Mouse (Mus musculus) CD4-positive, CD25-positive, alpha-beta regulatory T cell, adult 9 weeks (primary cell): ENCODE measurements around the gene Gm20888. TPM values are rescaled to one million over a fixed set of nuclear protein-coding genes. Genes with fewer than 3 reads are reported as not detected.

ENCODE experiments used
- polyA plus RNA-seq: library from polyadenylated mRNA; unstranded; fragments of 100-300 nt; shearing (Covaris generic); gene quantifications from one replicate; pipeline ENCODE4 v1.2.1, GENCODE M21; 2017

The Gm20888 gene
- not detected for polyA plus RNA-seq

GRCm38 (mm10) chrY:70441582-70441981, at the start of gene Gm20888:
TSS of gene Gm20888 (plus strand) at chrY:70441882.

Other genes starting within 250 kb of the Gm20888 start
- gene Gm21118, start 168.2 kb upstream of the Gm20888 start, polyA plus RNA-seq, result not detected
- not detected for gene Gm29423, start 138.6 kb upstream of the Gm20888 start, polyA plus RNA-seq
- gene Gm29644, start 138.5 kb upstream of the Gm20888 start, polyA plus RNA-seq, result not detected